Mouse (Mus musculus) right cerebral cortex, postnatal 14 days (tissue): ENCODE results near the gene Tet1.
"Not testable (repeated sequence)": the region's sequence is repeated elsewhere in the genome, so short reads cannot be mapped to it uniquely, and the experiment has no call there.

Experiments used
- DNase-seq: peaks from one replicate; pipeline ENCODE4 v3.0.0; 2022

Gene Tet1

GRCm38 (mm10) chr10:62908896-62909295 lies at the start of gene Tet1:
Tet1 (minus strand) TSS chr10:62908996.
- not testable (repeated sequence) for DNase-seq

- no peak for DNase-seq
Observed at GRCm38 (mm10) chr10:62948551-62948950, 39.8 kb upstream of the Tet1 start.

DNA sequence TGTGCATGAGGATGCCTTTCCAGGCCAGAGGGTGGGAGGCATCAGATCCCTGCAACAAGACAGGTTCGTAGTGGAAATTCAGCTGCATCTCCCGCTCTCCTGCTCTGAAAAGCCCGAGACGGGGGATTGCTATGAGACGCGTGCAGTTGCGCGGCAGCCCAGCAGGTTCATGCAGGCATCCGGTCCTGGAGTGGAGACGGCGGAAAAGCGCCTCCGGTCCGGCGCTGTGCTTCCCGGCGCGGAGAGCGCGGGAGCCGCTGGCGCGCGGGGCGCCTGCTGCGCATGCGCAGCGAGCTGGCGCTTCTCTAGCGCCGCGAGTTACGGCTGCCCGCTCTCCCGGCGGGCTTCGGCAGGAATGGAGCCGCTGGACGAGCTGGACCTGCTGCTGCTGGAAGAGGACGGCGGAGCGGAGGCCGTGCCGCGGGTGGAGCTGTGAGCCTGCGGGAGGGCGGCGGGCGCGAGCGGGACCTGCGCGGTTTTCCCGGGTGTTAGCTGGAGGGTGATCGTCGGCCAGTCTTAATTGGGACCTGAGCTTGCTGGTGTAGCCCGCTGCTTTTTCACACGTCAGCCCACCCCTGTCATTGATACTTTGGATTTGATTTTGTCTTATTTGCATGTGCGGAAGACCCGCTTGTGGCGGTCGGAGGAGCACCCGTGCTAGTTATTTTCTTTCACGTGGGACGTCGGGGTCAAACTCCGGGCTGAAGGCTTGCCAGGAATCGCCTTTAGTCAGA lies 38.1 kb upstream of the Tet1 start, which contains the start of gene Dna2:
TSS of gene Dna2 (plus strand) at position 289 of the 734 bp plus-strand sequence.
- DNase-seq = peak; percentile 63

DNA sequence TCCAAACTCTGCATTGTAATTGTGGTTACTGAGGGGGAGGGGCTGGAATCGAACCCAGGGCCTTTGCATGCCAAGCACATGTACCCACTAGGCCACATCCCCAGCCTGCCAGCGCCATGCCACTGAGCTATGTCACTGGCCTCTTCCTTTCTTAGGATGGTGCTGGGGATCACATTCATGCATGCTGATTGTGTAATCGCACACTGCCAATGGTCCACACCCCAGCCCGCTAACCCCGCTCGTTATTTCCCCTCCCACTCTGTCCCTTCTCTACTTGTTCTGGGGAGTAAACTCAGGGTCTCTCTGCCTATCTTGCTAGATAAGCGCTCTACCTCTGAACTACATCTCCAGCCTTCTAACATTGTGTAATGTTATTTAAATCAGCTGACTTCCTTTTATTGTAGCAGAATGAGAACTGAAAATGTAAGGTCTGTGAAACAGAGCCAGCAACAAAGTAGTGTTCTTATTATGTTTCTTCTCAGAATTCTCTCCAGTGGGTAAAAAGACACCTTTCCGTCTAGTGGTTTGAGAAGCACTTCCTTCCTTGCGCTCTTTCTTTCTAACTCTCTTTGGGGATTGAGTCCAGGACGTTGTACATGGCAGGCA lies 36.3 kb upstream of the Tet1 start:
- DNase-seq = no peak

DNA sequence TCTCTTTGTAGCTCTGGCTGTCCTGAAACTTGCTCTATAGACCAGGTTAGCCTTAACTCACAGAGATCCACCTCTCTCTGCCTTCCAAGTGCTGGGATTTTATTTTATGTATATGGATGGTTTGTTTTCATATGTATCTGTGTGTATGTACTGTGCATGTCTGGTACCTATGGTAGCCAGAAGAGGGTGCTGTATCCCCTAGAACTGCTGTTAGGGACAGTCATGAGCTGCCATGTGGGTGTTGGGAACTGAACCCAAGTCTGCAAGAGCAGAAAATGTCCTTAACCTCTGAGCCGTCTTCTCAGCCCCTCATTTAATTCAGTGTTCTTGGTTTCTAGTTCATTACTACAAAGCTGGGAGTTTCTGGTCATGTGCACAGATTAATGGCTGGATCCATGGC lies 23.6 kb upstream of the Tet1 start:
- no peak for DNase-seq

DNA sequence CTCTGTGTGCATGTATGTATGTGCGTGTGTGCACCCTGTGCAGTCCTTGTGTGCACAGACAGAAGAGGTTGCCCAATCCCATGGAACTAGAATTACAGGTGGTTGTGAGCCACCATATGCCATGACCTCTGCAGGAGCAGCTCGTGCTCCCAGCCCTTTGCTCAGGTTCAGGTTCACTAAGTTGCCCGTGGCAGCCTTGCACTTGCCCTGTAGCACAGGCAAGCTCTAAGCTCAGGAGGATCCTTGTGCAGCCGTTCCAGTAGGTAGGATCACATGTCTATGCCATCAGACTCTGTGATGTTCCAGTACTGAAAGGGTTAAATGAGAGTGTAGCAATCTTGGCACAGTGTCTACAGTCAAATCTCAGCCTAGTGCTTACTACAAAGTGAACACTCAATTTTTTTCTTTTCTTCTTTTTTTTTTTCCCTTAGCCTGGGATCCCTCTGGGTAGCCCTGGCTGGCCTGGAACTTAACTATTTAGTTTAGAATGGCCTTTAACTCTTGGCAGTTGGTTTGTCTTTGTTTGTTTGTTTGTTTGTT lies 15.4 kb upstream of the Tet1 start:
- DNase-seq = no peak

- DNase-seq = no peak
Observed at GRCm38 (mm10) chr10:62920766-62921156, 12.0 kb upstream of the Tet1 start.

- peak; percentile 92 for DNase-seq
Observed at GRCm38 (mm10) chr10:62919925-62920765, 11.3 kb upstream of the Tet1 start, which contains the start of gene Slc25a16. Slc25a16 (plus strand) TSS chr10:62920633.

GRCm38 (mm10) chr10:62918985-62919384 lies 10.2 kb upstream of the Tet1 start:
- no peak for DNase-seq

GRCm38 (mm10) chr10:62911120-62911519 lies 2.3 kb upstream of the Tet1 start:
- no peak for DNase-seq

GRCm38 (mm10) chr10:62906336-62906735 lies 2.5 kb downstream of the Tet1 start:
- no peak for DNase-seq

DNA sequence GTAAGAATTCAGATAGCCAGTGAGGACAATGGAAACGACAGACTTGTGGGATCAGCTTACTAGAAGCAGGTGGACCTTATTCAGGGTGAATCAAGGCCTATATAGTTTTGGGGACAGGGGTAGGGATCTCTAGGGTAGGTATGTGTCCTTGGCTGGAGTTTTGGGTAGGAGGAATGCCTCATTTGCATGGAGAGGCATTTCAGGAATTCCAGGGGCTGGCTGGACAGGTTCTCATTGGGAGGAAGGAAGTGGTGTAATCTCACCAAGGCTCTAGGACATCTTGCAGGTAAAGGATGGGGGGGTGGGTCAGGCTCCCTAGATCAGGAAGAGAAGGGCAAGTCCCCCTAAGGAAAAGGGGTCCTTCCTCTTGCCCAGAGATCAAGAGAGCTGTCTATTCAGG lies 6.0 kb downstream of the Tet1 start:
- no peak for DNase-seq

- DNase-seq = no peak
Observed at GRCm38 (mm10) chr10:62901826-62902225, 7.0 kb downstream of the Tet1 start.

DNA sequence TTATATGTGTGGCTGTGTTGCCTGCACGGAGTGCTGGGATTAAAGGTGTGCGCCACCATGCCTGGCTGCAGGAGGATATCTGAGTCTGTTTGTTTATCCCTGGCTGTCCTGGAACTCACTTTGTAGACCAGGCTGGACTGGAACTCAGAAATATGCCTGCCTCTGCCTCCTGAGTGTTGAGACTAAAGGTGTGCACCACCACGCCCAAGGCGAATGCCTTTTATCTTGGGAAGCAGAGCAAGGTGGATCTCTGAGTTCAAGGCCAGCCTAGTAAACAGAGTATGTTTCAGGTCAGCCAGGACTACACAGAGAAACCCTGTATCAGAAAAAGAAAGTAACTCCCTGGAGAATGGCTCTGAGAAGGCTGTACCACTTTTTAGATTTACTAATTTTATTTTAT lies 8.7 kb downstream of the Tet1 start:
- DNase-seq = no peak

- no peak for DNase-seq
Observed at GRCm38 (mm10) chr10:62898061-62898460, 10.7 kb downstream of the Tet1 start.

GRCm38 (mm10) chr10:62897437-62897836 lies 11.4 kb downstream of the Tet1 start:
- no peak for DNase-seq

GRCm38 (mm10) chr10:62896774-62897173 lies 12.0 kb downstream of the Tet1 start:
- DNase-seq = no peak

GRCm38 (mm10) chr10:62896035-62896434 lies 12.8 kb downstream of the Tet1 start:
- DNase-seq = no peak

- no peak for DNase-seq
Observed at GRCm38 (mm10) chr10:62895386-62895785, 13.4 kb downstream of the Tet1 start.

GRCm38 (mm10) chr10:62894447-62894846 lies 14.3 kb downstream of the Tet1 start:
- no peak for DNase-seq

DNA sequence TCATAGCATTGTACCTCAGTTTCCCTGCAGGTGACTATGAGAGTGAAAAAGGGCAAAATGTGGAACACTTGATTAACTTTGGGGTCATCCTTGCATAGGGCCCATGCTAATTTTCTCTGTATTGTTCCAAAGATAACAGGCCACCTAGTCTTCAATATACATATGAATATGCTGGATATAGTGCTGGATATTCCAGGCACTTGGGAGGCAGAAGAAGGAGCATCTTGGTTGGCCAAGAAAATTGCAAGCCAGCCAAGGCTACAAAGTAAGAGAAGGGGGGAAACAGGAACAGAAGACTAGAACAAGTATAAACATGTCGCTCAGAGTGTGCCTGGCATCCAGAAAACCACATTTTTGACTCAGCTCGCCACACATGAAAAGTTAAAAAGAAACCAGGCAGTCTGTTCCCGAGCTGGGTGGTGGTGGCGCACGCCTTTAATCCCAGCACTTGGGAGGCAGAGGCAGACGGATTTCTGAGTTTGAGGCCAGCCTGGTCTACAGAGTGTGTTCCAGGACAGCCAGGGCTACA lies 15.4 kb downstream of the Tet1 start:
- DNase-seq = no peak

DNA sequence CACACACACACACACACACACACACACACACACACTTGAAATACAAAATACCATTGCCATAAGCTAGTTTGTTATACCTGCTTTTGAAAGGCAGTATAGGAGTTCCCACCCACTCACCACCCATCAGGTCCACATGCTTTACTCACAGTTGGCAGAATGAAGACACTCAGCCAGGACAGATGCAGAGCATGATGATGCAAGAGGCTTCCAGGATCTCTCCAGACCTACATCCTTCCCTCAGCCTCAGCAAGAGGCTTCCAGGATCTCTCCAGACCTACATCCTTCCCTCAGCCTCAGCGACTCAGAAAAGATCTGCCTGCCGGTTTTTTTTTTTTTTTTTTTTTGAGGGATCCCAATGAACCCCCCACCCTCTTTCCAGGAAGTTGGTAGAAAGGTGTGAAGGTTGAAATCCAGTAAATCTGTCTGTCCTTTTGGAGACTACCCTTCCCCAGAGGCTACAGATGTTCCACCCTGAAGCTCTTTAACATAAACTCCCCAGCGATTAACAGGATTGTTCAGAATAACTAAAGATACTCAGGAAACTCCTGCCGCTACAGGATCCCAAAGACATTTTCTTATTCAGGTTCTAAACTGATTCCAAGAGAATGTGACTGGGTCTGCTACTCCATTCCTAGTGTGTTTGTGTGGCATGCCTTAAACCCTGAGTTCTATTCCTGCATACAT lies 16.1 kb downstream of the Tet1 start:
- DNase-seq = no peak
